Mouse (Mus musculus) cerebellum, postnatal 10 days (tissue): ENCODE measurements around the gene Tecr.

Experiments
- DNase-seq, 2 experiments: peaks; one replicate each; pipeline ENCODE4 v3.0.0; 2021; ENCODE audit warnings: mixed read lengths in 2 of 2

Tecr gene

DNA sequence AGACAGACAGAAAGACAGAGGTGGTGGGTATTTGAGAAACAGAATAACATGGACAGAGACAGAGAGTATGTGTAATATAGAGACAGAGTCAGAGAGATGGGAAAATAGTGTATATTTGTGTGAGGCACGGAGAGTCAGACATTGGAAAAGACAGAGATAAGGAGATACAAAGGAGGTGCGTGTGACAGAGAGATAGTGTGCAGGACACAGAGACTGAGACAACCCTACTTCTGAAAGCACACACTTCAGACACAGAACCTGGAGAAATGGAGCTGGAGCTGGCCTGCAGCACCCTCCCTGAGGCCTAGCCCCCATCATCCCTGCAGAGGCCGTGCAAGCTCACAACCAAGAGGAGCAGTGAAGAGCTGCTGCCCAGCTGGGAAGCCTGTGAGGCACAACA is 45.1 kb downstream of the Tecr start:
- no peak for DNase-seq

DNA sequence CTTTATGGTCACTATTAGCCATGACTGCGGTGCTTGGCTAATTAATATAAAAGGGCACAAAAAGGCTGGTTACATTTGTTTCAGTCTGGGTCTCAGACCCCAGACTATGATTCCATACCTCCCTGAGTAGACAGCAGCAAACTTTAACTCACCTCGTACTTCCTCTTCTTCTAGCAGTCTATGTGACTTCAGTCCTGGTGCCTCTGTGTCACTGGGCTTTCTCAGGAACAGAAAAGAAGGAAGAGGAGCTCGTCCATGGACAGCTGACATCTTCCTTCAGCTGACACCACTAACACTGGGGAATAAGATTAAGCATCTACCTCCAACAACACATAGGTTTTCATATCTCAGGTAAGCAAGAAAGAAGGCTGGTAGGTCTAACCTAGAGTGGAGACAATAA is 72.0 kb downstream of the Tecr start, which contains the start of gene Olfr370:
Olfr370 (plus strand) TSS at position 45 of the 400 bp plus-strand sequence.
- DNase-seq = no peak

DNA sequence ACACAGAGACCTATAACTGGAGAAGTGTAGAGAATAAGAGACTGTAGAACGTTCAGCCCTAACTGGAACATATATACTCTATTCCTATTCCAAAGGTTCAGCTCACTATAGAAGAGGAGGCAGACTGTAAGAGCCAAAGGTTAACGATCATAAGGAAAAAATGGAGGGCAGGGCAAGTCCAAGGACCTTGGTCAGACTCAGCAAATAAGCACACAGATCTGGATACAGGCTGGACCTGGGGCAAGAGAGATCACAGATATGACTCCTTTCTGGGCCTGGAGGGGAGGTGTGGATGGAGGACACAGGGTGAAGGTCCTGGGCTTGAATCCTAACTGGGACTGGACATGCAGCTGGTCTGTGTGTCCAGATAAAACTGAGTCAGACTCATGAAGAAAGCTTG is 73.0 kb downstream of the Tecr start:
- DNase-seq = no peak
